Mouse (Mus musculus) lung, adult 18-20 months (tissue): Measurements from ENCODE around the gene Pcdh15.

ENCODE experiments used
- DNase-seq, 2 experiments: peaks; one replicate each; pipeline ENCODE4 v3.0.0; 2022; ENCODE audit warnings: mixed read lengths in 2 of 2

The Pcdh15 gene

GRCm38 (mm10) chr10:73098966-73099845 is at the start of gene Pcdh15:
Pcdh15 (plus strand) TSS chr10:73099342.
- no peak for DNase-seq

GRCm38 (mm10) chr10:73052074-73052473 is 47.1 kb upstream of the Pcdh15 start:
- DNase-seq, result no peak

GRCm38 (mm10) chr10:73059726-73060230 is 39.4 kb upstream of the Pcdh15 start:
- DNase-seq, result no peak

GRCm38 (mm10) chr10:73086703-73087102 is 12.4 kb upstream of the Pcdh15 start:
- no peak for DNase-seq

GRCm38 (mm10) chr10:73096531-73097135 is 2.5 kb upstream of the Pcdh15 start:
- DNase-seq, result no peak

- DNase-seq, result no peak
Observed at GRCm38 (mm10) chr10:73097176-73097575, 2.0 kb upstream of the Pcdh15 start.

- peak; percentile 4 to 7 for DNase-seq
Observed at GRCm38 (mm10) chr10:73097979-73098378, 1.2 kb upstream of the Pcdh15 start.

GRCm38 (mm10) chr10:73099846-73100241 is 702 bp downstream of the Pcdh15 start:
- no peak for DNase-seq

GRCm38 (mm10) chr10:73103383-73103994 is 4.3 kb downstream of the Pcdh15 start:
- no peak for DNase-seq

- no peak for DNase-seq
Observed at GRCm38 (mm10) chr10:73105893-73106292, 6.8 kb downstream of the Pcdh15 start.

- no peak for DNase-seq
Observed at GRCm38 (mm10) chr10:73137985-73138384, 38.8 kb downstream of the Pcdh15 start.

GRCm38 (mm10) chr10:73147543-73147942 is 48.4 kb downstream of the Pcdh15 start:
- DNase-seq, result no peak

GRCm38 (mm10) chr10:73147978-73148377 is 48.8 kb downstream of the Pcdh15 start:
- DNase-seq, result no peak

GRCm38 (mm10) chr10:73154544-73154943 is 55.4 kb downstream of the Pcdh15 start:
- no peak for DNase-seq

GRCm38 (mm10) chr10:73161757-73162156 is 62.6 kb downstream of the Pcdh15 start:
- DNase-seq, result no peak

- DNase-seq, result no peak
Observed at GRCm38 (mm10) chr10:73216001-73216400, 116.9 kb downstream of the Pcdh15 start.

- no peak for DNase-seq
Observed at GRCm38 (mm10) chr10:73242294-73242693, 143.2 kb downstream of the Pcdh15 start.

GRCm38 (mm10) chr10:73280438-73280837 is 181.3 kb downstream of the Pcdh15 start:
- no peak for DNase-seq

- no peak for DNase-seq
Observed at GRCm38 (mm10) chr10:73296456-73296855, 197.3 kb downstream of the Pcdh15 start.

GRCm38 (mm10) chr10:73301951-73302350 is 202.8 kb downstream of the Pcdh15 start:
- no peak for DNase-seq

GRCm38 (mm10) chr10:73306677-73307076 is 207.5 kb downstream of the Pcdh15 start:
- no peak for DNase-seq

- DNase-seq, result no peak
Observed at GRCm38 (mm10) chr10:73326861-73327260, 227.7 kb downstream of the Pcdh15 start.

- DNase-seq, result no peak
Observed at GRCm38 (mm10) chr10:73333426-73333825, 234.3 kb downstream of the Pcdh15 start.

GRCm38 (mm10) chr10:73379001-73379400 is 279.9 kb downstream of the Pcdh15 start:
- DNase-seq, result no peak
